Mouse (Mus musculus): Measurements from ENCODE around the gene Gfy. TPM values are rescaled to one million over a fixed set of nuclear protein-coding genes. Genes with fewer than 3 reads are reported as not detected.

Gfy gene
- total RNA-seq, 1 experiment: not detected

DNA sequence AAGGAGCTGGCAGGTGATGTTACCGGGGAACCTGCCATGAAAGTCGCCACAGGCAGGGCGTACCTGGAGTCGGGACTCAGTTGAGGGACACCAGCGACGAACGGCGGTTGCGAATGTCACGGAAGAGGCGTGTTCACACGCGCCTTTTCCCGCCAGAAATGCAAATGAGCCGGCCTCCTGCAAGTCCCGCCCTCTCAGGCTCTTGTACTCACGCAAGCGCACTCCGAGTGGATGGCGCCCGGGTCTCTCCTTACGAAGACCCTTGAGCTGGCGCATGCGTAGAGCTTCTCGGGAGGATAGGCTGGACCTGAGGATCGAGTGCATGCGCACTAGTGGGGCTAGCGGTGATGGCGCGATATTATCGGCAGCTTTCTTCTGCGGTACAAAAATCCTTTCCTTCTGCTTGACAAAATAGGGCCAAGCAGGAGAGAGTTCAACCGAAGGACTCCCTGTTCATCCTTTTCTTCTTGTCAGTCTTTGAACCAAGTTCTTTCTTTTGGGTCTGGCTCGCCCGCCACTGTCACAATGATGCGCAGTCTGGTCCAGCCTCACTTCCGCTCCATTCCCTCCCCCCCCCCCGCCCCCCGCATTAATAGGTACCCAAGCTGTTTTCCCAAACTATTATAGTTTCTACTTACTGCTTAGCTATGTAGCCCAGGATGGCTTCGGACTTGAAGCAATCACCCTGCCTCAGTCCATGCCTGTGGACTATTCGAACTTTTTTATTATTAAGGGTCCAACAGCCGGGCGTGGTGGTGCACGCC, 25.2 kb upstream of the Gfy start, which contains the start of gene Ccdc155:
Gene Ccdc155, minus strand, starts transcription at position 513 of the 764 bp plus-strand sequence.
- Histone ChIP-seq H3K36me3 (ENCODE audit: control insufficient read depth, insufficient read depth, low read length, poor library complexity, severe bottlenecking) (no peaks in the 10 kb centered on the region), H3K27ac (ENCODE audit: insufficient read depth, low read depth, low read length, poor library complexity, severe bottlenecking) (no peak within 1 kb of the TSS), H3K9me3 (ENCODE audit: control insufficient read depth, insufficient read depth, low read depth, low read length) (no peaks in the 10 kb centered on the region), H3K4me1 (ENCODE audit: control insufficient read depth in 2 of 2, insufficient read depth in 2 of 2, low read length in 2 of 2, poor library complexity in 1 of 2) (peaks cover 0 to 4% of the 10 kb centered on the region in 2 experiments; a peak in 1 of 4 replicates), H3K4me3 (ENCODE audit: insufficient read depth in 1 of 2, low read depth in 1 of 2, low read length in 2 of 2, poor library complexity in 1 of 2, severe bottlenecking in 1 of 2) (peak within 1 kb of the TSS; percentile 54 to 64), H3K9ac (ENCODE audit: insufficient read depth, low read depth, low read length, poor library complexity, severe bottlenecking) (peak within 1 kb of the TSS; percentile 73)
- in situ Hi-C loops (cut with MboI; ENCODE audit: low sequenced_read_pairs in 2 of 2, unreplicated experiment in 2 of 2): no loop called here
- peak; percentile 98 for DNase-seq (ENCODE audit: low read depth, low spot score)
- TF ChIP-seq ZC3H11A (IDR thresholded peaks at IDR 0.05; ENCODE audit: borderline replicate concordance, low read depth, low read length): no peak
- TF ChIP-seq CHD2 (IDR thresholded peaks at IDR 0.05; ENCODE audit: low read depth, low read length): 0 out of 2 replicates have a peak, but pooled peaks have one; percentile 26

DNA sequence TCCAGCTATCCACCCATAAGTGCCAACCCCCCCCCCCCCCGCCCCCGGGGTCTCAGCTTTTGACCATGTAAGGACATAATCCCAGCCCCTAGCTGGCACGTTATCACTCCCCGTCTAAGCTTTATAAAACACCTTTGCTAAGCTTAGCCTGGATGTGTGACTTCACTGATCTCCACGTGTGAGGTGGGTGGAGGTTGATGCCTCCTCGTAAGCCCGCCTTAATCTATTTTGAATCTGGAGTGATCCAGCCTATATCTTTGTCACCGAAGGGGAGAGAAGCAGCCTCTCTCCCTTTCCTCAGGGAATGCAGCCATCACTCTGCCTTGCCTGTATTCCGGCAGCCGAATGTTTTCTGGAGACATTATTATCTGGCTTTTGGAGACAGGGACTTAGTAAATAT, 23.3 kb upstream of the Gfy start:
- TF ChIP-seq ZNF384 (IDR thresholded peaks at IDR 0.05; ENCODE audit: low read depth, low read length) (no peak), HCFC1 (IDR thresholded peaks at IDR 0.05; ENCODE audit: borderline replicate concordance, insufficient read depth, low read length) (no peak), CHD2 (IDR thresholded peaks at IDR 0.05; ENCODE audit: low read depth, low read length) (no peak), ZC3H11A (IDR thresholded peaks at IDR 0.05; ENCODE audit: borderline replicate concordance, low read depth, low read length) (no peak), MAFK (IDR thresholded peaks at IDR 0.05; ENCODE audit: insufficient read depth, low read depth, low read length) (no peak)
- H3K4me1 ChIP-seq (ENCODE audit: control insufficient read depth in 2 of 2, insufficient read depth in 2 of 2, low read length in 2 of 2, poor library complexity in 1 of 2): peaks cover 0 to 5% of the 10 kb centered on the region in 2 experiments; a peak in 1 of 4 replicates
- no peak overlapping the region for H3K27ac ChIP-seq (ENCODE audit: insufficient read depth, low read depth, low read length, poor library complexity, severe bottlenecking)
- DNase-seq (ENCODE audit: low read depth, low spot score): no peak
- H3K9me3 ChIP-seq (ENCODE audit: control insufficient read depth, insufficient read depth, low read depth, low read length): no peaks in the 10 kb centered on the region
- no peak overlapping the region for H3K9ac ChIP-seq (ENCODE audit: insufficient read depth, low read depth, low read length, poor library complexity, severe bottlenecking)
- in situ Hi-C loops (cut with MboI; ENCODE audit: low sequenced_read_pairs in 2 of 2, unreplicated experiment in 2 of 2): no loop called here
- no peak overlapping the region for H3K4me3 ChIP-seq (ENCODE audit: insufficient read depth in 1 of 2, low read depth in 1 of 2, low read length in 2 of 2, poor library complexity in 1 of 2, severe bottlenecking in 1 of 2)
- H3K36me3 ChIP-seq (ENCODE audit: control insufficient read depth, insufficient read depth, low read length, poor library complexity, severe bottlenecking): no peaks in the 10 kb centered on the region

DNA sequence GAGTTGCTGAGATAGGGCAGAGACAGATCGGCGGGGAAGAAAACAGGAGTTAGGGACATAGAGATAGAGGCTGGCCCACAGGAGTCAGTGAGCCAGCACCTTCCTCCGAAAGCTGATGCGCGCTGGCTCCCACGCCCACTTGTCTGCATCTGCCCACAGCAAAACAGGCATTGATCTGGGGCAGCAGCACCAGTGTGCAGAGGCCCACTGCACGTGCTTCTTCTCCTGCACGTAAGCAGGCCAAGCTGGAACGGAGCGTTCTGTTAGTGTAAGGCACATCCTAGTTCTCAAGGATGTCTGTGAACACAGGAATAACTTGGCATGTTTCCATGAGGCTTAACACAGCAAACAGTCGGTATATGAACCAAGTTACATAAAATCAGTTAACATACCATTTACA, 19.6 kb upstream of the Gfy start:
- H3K4me1 ChIP-seq (ENCODE audit: control insufficient read depth in 2 of 2, insufficient read depth in 2 of 2, low read length in 2 of 2, poor library complexity in 1 of 2): peaks cover 0 to 6% of the 10 kb centered on the region in 2 experiments; a peak in 1 of 4 replicates

DNA sequence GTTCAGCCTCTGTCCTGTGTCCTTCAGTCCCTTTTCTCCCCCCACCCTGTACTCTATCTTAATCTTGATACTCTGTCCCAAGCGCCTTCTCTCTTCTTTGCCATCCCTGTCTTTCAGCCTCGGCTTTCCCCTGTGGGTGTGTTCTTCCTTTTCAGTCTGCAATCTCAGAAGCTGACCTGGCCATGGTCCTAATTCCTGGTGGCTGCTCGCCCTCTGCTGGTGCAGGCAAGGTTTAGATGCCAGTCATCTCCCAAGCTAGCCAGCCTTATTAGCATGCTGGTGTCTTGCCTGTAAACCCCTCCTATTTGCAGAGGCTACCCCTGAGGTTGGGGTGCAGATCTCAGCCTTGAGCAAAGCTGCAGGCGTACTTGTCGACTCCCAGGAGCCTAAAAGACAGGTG, 19.1 kb upstream of the Gfy start:
- Histone ChIP-seq H3K9ac (ENCODE audit: insufficient read depth, low read depth, low read length, poor library complexity, severe bottlenecking) (no peak overlapping the region), H3K4me3 (ENCODE audit: insufficient read depth in 1 of 2, low read depth in 1 of 2, low read length in 2 of 2, poor library complexity in 1 of 2, severe bottlenecking in 1 of 2) (no peak overlapping the region), H3K4me1 (ENCODE audit: control insufficient read depth in 2 of 2, insufficient read depth in 2 of 2, low read length in 2 of 2, poor library complexity in 1 of 2) (peaks cover 0 to 9% of the 10 kb centered on the region in 2 experiments; a peak in 1 of 4 replicates), H3K9me3 (ENCODE audit: control insufficient read depth, insufficient read depth, low read depth, low read length) (no peaks in the 10 kb centered on the region), H3K36me3 (ENCODE audit: control insufficient read depth, insufficient read depth, low read length, poor library complexity, severe bottlenecking) (no peaks in the 10 kb centered on the region), H3K27ac (ENCODE audit: insufficient read depth, low read depth, low read length, poor library complexity, severe bottlenecking) (no peak overlapping the region)
- DNase-seq (ENCODE audit: low read depth, low spot score): no peak
- in situ Hi-C loops (cut with MboI; ENCODE audit: low sequenced_read_pairs in 2 of 2, unreplicated experiment in 2 of 2): no loop called here
- TF ChIP-seq ZC3H11A (IDR thresholded peaks at IDR 0.05; ENCODE audit: borderline replicate concordance, low read depth, low read length) (peak; percentile 28; the same call in 1 of the 2 replicates), ZNF384 (IDR thresholded peaks at IDR 0.05; ENCODE audit: low read depth, low read length) (no peak), CHD2 (IDR thresholded peaks at IDR 0.05; ENCODE audit: low read depth, low read length) (no peak)

More for the DNA sequence above, 19.6 kb upstream of the Gfy start:
- in situ Hi-C loops (cut with MboI; ENCODE audit: low sequenced_read_pairs in 2 of 2, unreplicated experiment in 2 of 2): no loop called here
- Histone ChIP-seq H3K9ac (ENCODE audit: insufficient read depth, low read depth, low read length, poor library complexity, severe bottlenecking) (no peak overlapping the region), H3K36me3 (ENCODE audit: control insufficient read depth, insufficient read depth, low read length, poor library complexity, severe bottlenecking) (no peaks in the 10 kb centered on the region), H3K9me3 (ENCODE audit: control insufficient read depth, insufficient read depth, low read depth, low read length) (no peaks in the 10 kb centered on the region), H3K27ac (ENCODE audit: insufficient read depth, low read depth, low read length, poor library complexity, severe bottlenecking) (no peak overlapping the region), H3K4me3 (ENCODE audit: insufficient read depth in 1 of 2, low read depth in 1 of 2, low read length in 2 of 2, poor library complexity in 1 of 2, severe bottlenecking in 1 of 2) (no peak overlapping the region)
- TF ChIP-seq CHD2 (IDR thresholded peaks at IDR 0.05; ENCODE audit: low read depth, low read length) (no peak), MAFK (IDR thresholded peaks at IDR 0.05; ENCODE audit: insufficient read depth, low read depth, low read length) (no peak), ZNF384 (IDR thresholded peaks at IDR 0.05; ENCODE audit: low read depth, low read length) (no peak), ZC3H11A (IDR thresholded peaks at IDR 0.05; ENCODE audit: borderline replicate concordance, low read depth, low read length) (no peak), HCFC1 (IDR thresholded peaks at IDR 0.05; ENCODE audit: borderline replicate concordance, insufficient read depth, low read length) (no peak)
- DNase-seq (ENCODE audit: low read depth, low spot score): no peak

Data from ES-E14 (cell line).